Mouse (Mus musculus) lung, embryonic 14.5 days (tissue): ENCODE measurements around the gene Mapk14. TPM values are rescaled to one million over a fixed set of nuclear protein-coding genes. Genes with fewer than 3 reads are reported as not detected.

ENCODE experiments used
- ATAC-seq: fragments of 200-750 bp; cut with Nextera tagmentation; 2 replicates; pipeline ENCODE4 v1.8.0; 2017; ENCODE audit warnings: mild to moderate bottlenecking, moderate TSS enrichment, moderate library complexity; ENCODE audit not compliant: insufficient read depth
- DNase-seq: peaks from one replicate; pipeline ENCODE4 v3.0.0-alpha.2; 2015
- H3K27ac ChIP-seq: fragments of 300-500 bp; sonication (generic); 2 replicates; pipeline ENCODE4 v1.5.1; 2014; ENCODE audit warnings: low read depth, mild to moderate bottlenecking, moderate library complexity
- H3K27me3 ChIP-seq: fragments of 300-500 bp; sonication (generic); 2 replicates; pipeline ENCODE4 v1.6.1; 2014; ENCODE audit warnings: low read length, control low read depth; ENCODE audit not compliant: insufficient read depth
- H3K36me3 ChIP-seq: fragments of 300-500 bp; sonication (generic); 2 replicates; pipeline ENCODE4 v1.6.1; 2014; ENCODE audit warnings: control low read depth; ENCODE audit not compliant: insufficient read depth
- H3K4me1 ChIP-seq: fragments of 300-500 bp; sonication (generic); 2 replicates; pipeline ENCODE4 v1.6.1; 2014; ENCODE audit warnings: antibody characterized with exemption, control low read depth; ENCODE audit not compliant: insufficient read depth
- H3K4me2 ChIP-seq: fragments of 300-500 bp; sonication (generic); 2 replicates; pipeline ENCODE4 v1.6.1; 2014; ENCODE audit warnings: mild to moderate bottlenecking
- H3K4me3 ChIP-seq: fragments of 300-500 bp; sonication (generic); 2 replicates; pipeline ENCODE4 v1.5.1; 2014; ENCODE audit warnings: low read depth, low read length
- H3K9ac ChIP-seq: fragments of 300-500 bp; sonication (generic); 2 replicates; pipeline ENCODE4 v1.6.1; 2014
- H3K9me3 ChIP-seq: fragments of 300-500 bp; sonication (generic); 2 replicates; pipeline ENCODE4 v1.6.1; 2016; ENCODE audit warnings: low read depth, low read length, control low read depth
- CTCF ChIP-seq: IDR thresholded peaks from 2 replicates; pipeline ENCODE4 v1.5.1; 2016; ENCODE audit warnings: antibody characterized with exemption, low read depth
- WGBS: fragments of 180-500 bp; shearing (Covaris S2); extraction: QIAGEN DNeasy Blood & Tissue Kit; methylation state at CpG from one replicate; pipeline ENCODE4 v1.1.7; 2014; 5-methylcytosine and 5-hydroxymethylcytosine counted together
- polyA plus RNA-seq: library from polyadenylated mRNA; unstranded; fragments of >200 nt; fragmentation: Nextera tagmentation; extraction: Ambion mirVana; gene quantifications from 2 replicates; pipeline ENCODE4 v1.2.1, GENCODE M21; 2014

Mapk14 gene
- polyA plus RNA-seq, 1 experiment from 2014 or later: 77.4 TPM

- no peak for TF ChIP-seq CTCF
- H3K9me3 ChIP-seq: no peaks in the 10 kb centered on the region
- no peak overlapping the region for H3K4me3 ChIP-seq
- H3K9ac ChIP-seq: peak overlapping the region; percentile 10; the same call in 1 of the 2 replicates
- WGBS: 40% methylated on average over 13 of the region's 13 CpGs
- H3K27me3 ChIP-seq: no peaks in the 10 kb centered on the region
- DNase-seq (peak; percentile 40), ATAC-seq (peak; percentile 55)
- H3K4me1 ChIP-seq: peaks cover 37% of the 10 kb centered on the region
- peak overlapping the region; percentile 75 for H3K27ac ChIP-seq
- peak overlapping the region; percentile 21 for H3K4me2 ChIP-seq
- H3K36me3 ChIP-seq: peaks cover 7% of the 10 kb centered on the region; the same call in 1 of the 2 replicates
These were observed 6.4 kb downstream of the Mapk14 start for GRCm38 (mm10) chr17:28697290-28698195.

- H3K4me1 ChIP-seq: peaks cover 33% of the 10 kb centered on the region
- no peak overlapping the region; the same call in 1 of the 2 replicates for H3K9ac ChIP-seq
- no peaks in the 10 kb centered on the region for H3K27me3 ChIP-seq
- ATAC-seq (no peak), DNase-seq (peak; percentile 59)
- peak overlapping the region; percentile 21; the same call in 1 of the 2 replicates for H3K4me2 ChIP-seq
- no peaks in the 10 kb centered on the region for H3K9me3 ChIP-seq
- WGBS: 25% methylated on average over 4 of the region's 4 CpGs
- peaks cover 7% of the 10 kb centered on the region; the same call in 1 of the 2 replicates for H3K36me3 ChIP-seq
- H3K27ac ChIP-seq: peak overlapping the region; percentile 75
- TF ChIP-seq CTCF: no peak
- H3K4me3 ChIP-seq: no peak overlapping the region
These were observed 7.1 kb downstream of the Mapk14 start for GRCm38 (mm10) chr17:28698245-28698644.

- no peaks in the 10 kb centered on the region for H3K9me3 ChIP-seq
- no peak overlapping the region for H3K4me2 ChIP-seq
- no peak overlapping the region for H3K4me3 ChIP-seq
- H3K9ac ChIP-seq: no peak overlapping the region
- WGBS: 76% methylated on average over 2 of the region's 2 CpGs
- TF ChIP-seq CTCF: no peak
- no peak for ATAC-seq
- H3K36me3 ChIP-seq: peaks cover 5% of the 10 kb centered on the region; the same call in 1 of the 2 replicates
- DNase-seq: no peak
- no peak overlapping the region for H3K27ac ChIP-seq
- H3K4me1 ChIP-seq: peaks cover 29% of the 10 kb centered on the region
- H3K27me3 ChIP-seq: no peaks in the 10 kb centered on the region
These were observed 7.5 kb downstream of the Mapk14 start for GRCm38 (mm10) chr17:28698672-28699071.

GRCm38 (mm10) chr17:28699789-28700188 is 8.7 kb downstream of the Mapk14 start:
- peaks cover 24% of the 10 kb centered on the region for H3K4me1 ChIP-seq
- no peak overlapping the region for H3K9ac ChIP-seq
- no peaks in the 10 kb centered on the region for H3K27me3 ChIP-seq
- H3K36me3 ChIP-seq: 0 out of 2 replicates have a peak, but pooled peaks cover 1% of the 10 kb centered on the region
- WGBS: 83% methylated on average over 7 of the region's 7 CpGs
- H3K27ac ChIP-seq: no peak overlapping the region
- H3K9me3 ChIP-seq: no peaks in the 10 kb centered on the region
- no peak overlapping the region for H3K4me2 ChIP-seq
- ATAC-seq (no peak), DNase-seq (no peak)
- no peak overlapping the region for H3K4me3 ChIP-seq
- no peak for TF ChIP-seq CTCF

GRCm38 (mm10) chr17:28701171-28701570 is 10.0 kb downstream of the Mapk14 start:
- no peak for TF ChIP-seq CTCF
- DNase-seq (no peak), ATAC-seq (no peak)
- Histone ChIP-seq H3K36me3 (0 out of 2 replicates have a peak, but pooled peaks cover 8% of the 10 kb centered on the region), H3K27ac (no peak overlapping the region), H3K9ac (no peak overlapping the region), H3K4me3 (no peak overlapping the region), H3K4me2 (no peak overlapping the region), H3K9me3 (no peaks in the 10 kb centered on the region), H3K27me3 (no peaks in the 10 kb centered on the region), H3K4me1 (peaks cover 18% of the 10 kb centered on the region)
- 80% methylated on average over 4 of the region's 4 CpGs for WGBS

- no peak overlapping the region for H3K4me3 ChIP-seq
- H3K4me2 ChIP-seq: no peak overlapping the region
- 0 out of 2 replicates have a peak, but pooled peaks cover 8% of the 10 kb centered on the region for H3K36me3 ChIP-seq
- H3K27me3 ChIP-seq: no peaks in the 10 kb centered on the region
- DNase-seq (no peak), ATAC-seq (no peak)
- 0 out of 2 replicates have a peak overlapping the region, but pooled peaks have one; percentile 58 for H3K27ac ChIP-seq
- no peak overlapping the region for H3K9ac ChIP-seq
- WGBS: 75% methylated on average over 3 of the region's 3 CpGs
- H3K9me3 ChIP-seq: no peaks in the 10 kb centered on the region
- TF ChIP-seq CTCF: no peak
- peaks cover 12% of the 10 kb centered on the region for H3K4me1 ChIP-seq
These were observed 10.6 kb downstream of the Mapk14 start for GRCm38 (mm10) chr17:28701737-28702136.

GRCm38 (mm10) chr17:28702646-28703045 is 11.5 kb downstream of the Mapk14 start:
- WGBS: 39% methylated on average over 2 of the region's 2 CpGs
- Histone ChIP-seq H3K27ac (peak overlapping the region; percentile 58; the same call in 1 of the 2 replicates), H3K4me2 (no peak overlapping the region), H3K4me1 (peaks cover 3% of the 10 kb centered on the region), H3K9ac (no peak overlapping the region), H3K9me3 (no peaks in the 10 kb centered on the region), H3K36me3 (0 out of 2 replicates have a peak, but pooled peaks cover 8% of the 10 kb centered on the region), H3K4me3 (no peak overlapping the region), H3K27me3 (no peaks in the 10 kb centered on the region)
- ATAC-seq (peak; percentile 77), DNase-seq (peak; percentile 86)
- no peak for TF ChIP-seq CTCF
